Mouse (Mus musculus): ENCODE data around the gene Gm5105.

- TF ChIP-seq POLR2A (IDR thresholded peaks at IDR 0.05; ENCODE audit: borderline replicate concordance, extremely low read depth, insufficient read depth, insufficient read length, poor library complexity, severe bottlenecking) (no peak), CTCF (IDR thresholded peaks at IDR 0.05; ENCODE audit: borderline replicate concordance, extremely low read depth, insufficient read depth, insufficient read length) (no peak)
Observed at GRCm38 (mm10) chr3:138101936-138102335, 34.7 kb upstream of the Gm5105 start.

All from brain, embryonic 14.5 days (tissue).